Mouse (Mus musculus) layer of hippocampus, adult 9-10 months (tissue): Measurements from ENCODE around the gene Slc44a2.
"Not testable (repeated sequence)": the region's sequence is repeated elsewhere in the genome, so short reads cannot be mapped to it uniquely, and the experiment has no call there.

Experiments
- DNase-seq: peaks from one replicate; pipeline ENCODE4 v3.0.0; 2022; ENCODE audit warnings: low spot score

The Slc44a2 gene

GRCm38 (mm10) chr9:21305065-21305464 is 15.4 kb upstream of the Slc44a2 start:
- no peak for DNase-seq

GRCm38 (mm10) chr9:21309150-21309741 is 11.3 kb upstream of the Slc44a2 start:
- no peak for DNase-seq

GRCm38 (mm10) chr9:21311695-21312094 is 8.8 kb upstream of the Slc44a2 start:
- DNase-seq = no peak

GRCm38 (mm10) chr9:21312134-21312533 is 8.4 kb upstream of the Slc44a2 start, which contains the start of gene Ap1m2:
Gene Ap1m2, minus strand, starts transcription at chr9:21312337.
- DNase-seq = no peak

- peak; percentile 63 for DNase-seq
Observed at GRCm38 (mm10) chr9:21313394-21313793, 7.1 kb upstream of the Slc44a2 start.

- no peak for DNase-seq
Observed at GRCm38 (mm10) chr9:21314367-21315140, 5.9 kb upstream of the Slc44a2 start.

GRCm38 (mm10) chr9:21315421-21315820 is 5.1 kb upstream of the Slc44a2 start:
- no peak for DNase-seq

- DNase-seq = no peak
Observed at GRCm38 (mm10) chr9:21316696-21317095, 3.8 kb upstream of the Slc44a2 start.

GRCm38 (mm10) chr9:21318792-21319191 is 1.7 kb upstream of the Slc44a2 start:
- DNase-seq = no peak

- no peak for DNase-seq
Observed at GRCm38 (mm10) chr9:21319503-21319902, 995 bp upstream of the Slc44a2 start.

- no peak for DNase-seq
Observed at GRCm38 (mm10) chr9:21320280-21320618, 249 bp upstream of the Slc44a2 start.

GRCm38 (mm10) chr9:21321513-21321835 is 976 bp downstream of the Slc44a2 start:
- DNase-seq = no peak

- no peak for DNase-seq
Observed at GRCm38 (mm10) chr9:21322211-21322916, 1.9 kb downstream of the Slc44a2 start.

- not testable (repeated sequence) for DNase-seq
Observed at GRCm38 (mm10) chr9:21322917-21323297, 2.4 kb downstream of the Slc44a2 start.

GRCm38 (mm10) chr9:21324269-21324668 is 3.8 kb downstream of the Slc44a2 start:
- DNase-seq = no peak

GRCm38 (mm10) chr9:21327569-21327968 is 7.1 kb downstream of the Slc44a2 start:
- no peak for DNase-seq

GRCm38 (mm10) chr9:21328041-21328440 is 7.5 kb downstream of the Slc44a2 start:
- no peak for DNase-seq

GRCm38 (mm10) chr9:21329041-21329440 is 8.5 kb downstream of the Slc44a2 start:
- no peak for DNase-seq

GRCm38 (mm10) chr9:21329699-21330289 is 9.3 kb downstream of the Slc44a2 start:
- no peak for DNase-seq

- no peak for DNase-seq
Observed at GRCm38 (mm10) chr9:21331365-21332140, 11.1 kb downstream of the Slc44a2 start.

GRCm38 (mm10) chr9:21332161-21333061 is 11.9 kb downstream of the Slc44a2 start:
- no peak for DNase-seq
